Mouse (Mus musculus) frontal cortex, postnatal 10 days (tissue): ENCODE measurements around the gene F3.

Source experiments
- DNase-seq, 2 experiments: peaks; one replicate each; pipeline ENCODE4 v3.0.0; 2022; ENCODE audit warnings: low spot score in 2 of 2, mixed read lengths in 1 of 2

Gene F3

DNA sequence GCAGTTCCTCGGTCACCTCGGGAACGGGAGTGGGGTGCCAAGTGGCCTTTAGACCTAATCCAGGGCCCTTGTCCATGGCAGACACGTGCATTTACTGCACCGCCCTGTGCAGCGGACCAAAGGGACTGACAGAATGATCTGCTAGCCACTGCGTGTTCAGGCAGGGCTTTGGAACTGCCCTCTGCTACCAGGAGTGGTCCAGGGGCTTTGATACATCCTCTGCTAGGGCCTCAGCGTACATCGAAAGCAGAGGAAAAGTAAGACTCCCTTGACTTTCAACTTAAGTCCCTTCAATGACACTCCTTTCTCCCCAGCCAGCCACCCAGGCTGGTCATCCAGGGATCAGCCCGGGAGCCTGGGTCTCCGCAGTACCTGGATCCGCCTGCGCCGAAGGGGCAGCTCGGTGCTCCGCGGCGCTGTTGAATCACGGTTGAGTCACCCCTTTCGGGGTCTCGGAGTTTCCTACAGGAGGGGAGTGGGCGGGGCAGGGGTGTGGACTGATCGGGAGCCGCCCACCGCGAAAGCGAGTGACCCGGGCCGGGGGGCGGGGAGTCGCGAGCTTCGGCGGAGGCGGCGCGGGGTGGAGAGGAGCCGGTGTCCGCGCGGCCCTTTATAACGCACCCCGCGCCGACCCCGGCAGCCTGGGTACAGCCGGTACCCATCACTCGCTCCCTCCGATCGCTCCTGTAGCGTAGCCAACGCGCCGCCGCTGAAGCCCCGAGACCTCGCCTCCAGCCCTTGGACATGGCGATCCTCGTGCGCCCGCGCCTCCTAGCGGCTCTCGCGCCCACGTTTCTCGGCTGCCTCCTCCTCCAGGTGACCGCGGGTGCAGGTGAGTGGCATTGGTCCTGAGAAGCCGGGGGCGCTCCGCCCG is at the start of gene F3:
Gene F3, plus strand, starts transcription at position 567 of the 874 bp plus-strand sequence.
- DNase-seq = peak; percentile 76 to 79

DNA sequence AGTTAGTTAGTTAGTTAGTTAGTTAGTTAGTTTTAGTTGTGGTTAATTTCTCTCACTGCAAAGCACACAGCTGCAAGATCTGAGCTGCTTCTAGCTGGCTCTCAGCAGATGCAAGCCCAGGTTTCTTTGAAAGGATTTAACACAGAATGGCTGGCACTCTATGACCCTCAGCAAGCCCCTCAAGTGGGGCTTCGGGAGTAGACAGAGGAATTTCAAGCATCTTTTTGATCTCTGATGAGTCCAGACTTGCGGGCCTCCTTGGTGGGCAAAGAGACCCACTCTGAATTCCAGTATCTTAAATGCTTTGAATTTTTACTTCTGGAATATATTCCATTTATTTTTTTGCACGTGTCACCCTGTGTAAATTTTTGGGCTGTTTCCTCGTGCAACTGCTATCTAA is 44.4 kb upstream of the F3 start:
- DNase-seq = no peak

DNA sequence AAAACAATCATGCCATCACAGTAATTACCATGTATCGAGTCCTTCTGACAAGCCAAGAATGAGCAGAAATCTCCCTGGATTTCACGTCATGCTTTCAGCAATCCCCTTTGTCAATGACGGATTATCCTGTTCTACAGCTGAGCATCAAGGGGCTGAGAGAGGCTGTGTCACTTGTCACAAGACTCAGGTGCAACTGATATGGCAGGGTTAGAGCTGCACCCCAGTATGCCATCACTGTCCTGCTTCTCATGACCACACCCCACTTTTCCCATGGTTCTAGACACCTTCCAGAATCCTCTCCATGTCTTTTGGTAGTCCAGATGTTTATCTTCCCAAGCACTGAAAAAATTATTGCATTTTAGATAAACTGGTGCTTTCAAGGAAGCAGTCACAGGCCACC is 43.9 kb upstream of the F3 start:
- DNase-seq = no peak

DNA sequence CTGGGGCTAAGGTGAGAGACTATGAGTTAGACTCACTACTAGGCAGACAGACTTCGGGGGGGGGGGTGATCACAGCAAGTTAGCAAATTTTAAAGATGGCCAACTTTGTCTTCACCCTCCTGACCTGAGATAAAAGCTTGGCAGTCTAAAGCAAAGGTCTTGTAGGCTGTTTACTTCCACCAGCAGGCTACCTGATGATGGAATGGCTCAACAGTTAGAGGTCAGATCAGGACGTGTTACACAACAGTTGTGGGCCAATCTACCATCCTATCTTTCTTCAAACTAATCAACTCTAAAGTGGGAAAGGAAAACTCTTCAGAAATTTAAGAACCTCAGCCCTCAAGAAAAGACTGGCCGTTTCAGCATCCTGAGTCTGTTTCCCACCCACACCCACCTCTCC is 43.1 kb upstream of the F3 start:
- no peak for DNase-seq

DNA sequence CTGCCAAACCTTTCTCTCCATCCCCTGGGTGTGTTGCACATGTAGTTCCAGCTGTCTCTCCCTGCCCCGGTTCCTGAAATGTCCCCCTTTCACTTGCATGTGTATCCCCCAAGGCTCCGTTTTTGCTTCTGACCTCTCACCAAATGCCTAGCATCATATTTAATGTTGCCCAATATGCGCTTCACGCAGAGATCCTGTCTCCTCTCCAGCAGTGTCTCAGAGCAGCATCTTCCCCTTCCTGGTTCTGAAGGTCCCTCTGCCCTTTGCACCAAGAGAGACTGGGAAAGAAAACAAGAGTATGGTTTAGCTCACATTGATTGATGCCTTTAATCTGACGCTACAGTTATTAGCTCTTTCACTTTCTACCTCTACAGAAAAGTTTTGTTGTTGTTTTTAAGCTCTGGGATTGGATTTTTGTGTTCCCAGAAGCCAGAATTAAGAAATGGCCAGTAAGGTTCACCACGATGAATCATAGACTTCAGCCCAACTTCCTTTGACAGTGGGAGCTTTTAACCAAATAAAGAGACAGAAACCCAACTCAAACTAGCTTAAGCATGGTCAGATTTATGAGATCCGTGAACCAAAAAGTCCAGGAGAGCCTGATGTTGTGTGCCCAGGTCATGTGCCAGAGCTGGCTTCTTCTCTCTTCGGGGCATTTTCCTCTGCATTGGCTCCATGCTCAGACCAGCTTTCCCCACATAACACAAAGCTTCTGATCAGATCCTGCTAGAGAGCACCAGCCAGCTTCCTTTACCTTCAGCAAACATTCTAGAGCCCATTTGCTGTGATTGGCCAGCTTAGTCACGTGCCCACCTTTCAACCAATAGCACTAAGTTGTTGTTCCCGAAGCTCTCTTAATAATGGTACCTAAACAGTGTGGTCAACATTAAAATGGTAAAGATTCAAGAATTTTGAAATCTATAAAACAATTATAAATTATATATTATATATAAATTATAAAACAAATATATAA is 40.6 kb upstream of the F3 start:
- DNase-seq = no peak

DNA sequence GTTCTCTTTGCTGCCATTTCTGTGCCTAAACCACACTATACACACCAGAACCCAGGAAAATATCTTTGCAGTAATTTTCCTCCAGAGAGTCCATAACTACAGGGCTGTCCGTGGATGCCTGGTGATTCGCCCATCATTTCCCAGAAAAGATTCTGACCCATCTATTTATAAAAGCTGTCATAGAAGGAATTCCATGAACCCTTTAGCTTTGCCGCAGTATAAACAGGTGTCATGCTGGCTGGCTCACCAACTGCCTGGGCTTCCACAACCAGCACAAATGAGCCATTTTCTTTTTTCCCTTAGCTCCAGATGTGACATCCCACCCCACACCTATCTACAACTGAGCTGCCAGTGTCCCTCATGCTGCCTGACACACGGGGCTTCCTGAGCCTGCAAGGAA is 38.8 kb upstream of the F3 start:
- DNase-seq = no peak

DNA sequence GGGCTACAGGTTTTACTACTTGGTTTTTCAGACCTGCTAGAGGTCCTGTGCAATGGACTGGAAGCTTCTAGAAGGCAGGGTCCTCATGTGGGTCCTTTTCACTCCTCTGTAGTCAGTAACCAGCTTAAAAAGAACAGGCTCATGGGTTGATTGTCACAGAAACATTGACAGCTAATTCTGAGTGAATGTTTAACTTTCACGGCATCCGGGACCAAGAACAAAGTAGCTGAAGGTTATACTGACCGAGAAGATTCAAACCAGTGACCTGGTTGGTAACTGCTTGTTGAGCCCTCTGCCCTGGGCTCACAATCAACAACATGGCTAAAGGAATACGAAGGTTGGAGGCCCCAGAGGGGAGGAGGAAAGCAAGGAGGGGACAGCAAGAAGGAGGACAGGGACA is 38.4 kb upstream of the F3 start:
- DNase-seq = no peak

DNA sequence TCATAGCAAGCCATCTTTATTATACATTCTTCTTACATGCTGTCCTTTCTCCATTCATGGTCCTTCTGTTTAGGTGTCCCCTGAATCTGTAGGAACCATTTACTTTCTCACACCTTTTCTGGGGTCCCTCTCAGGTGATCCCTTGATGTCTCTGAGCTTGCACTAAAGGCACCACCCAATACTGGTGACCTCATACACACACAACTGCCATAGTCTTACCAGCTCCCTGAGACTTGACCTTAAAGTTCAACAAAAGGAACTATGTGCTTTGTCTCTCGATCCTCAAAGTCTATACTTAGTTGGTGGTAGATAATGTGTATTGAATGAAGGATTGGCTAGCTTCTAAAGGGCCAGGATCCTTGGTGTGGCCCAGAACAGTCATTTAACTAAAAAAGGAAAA is 37.4 kb upstream of the F3 start:
- no peak for DNase-seq

DNA sequence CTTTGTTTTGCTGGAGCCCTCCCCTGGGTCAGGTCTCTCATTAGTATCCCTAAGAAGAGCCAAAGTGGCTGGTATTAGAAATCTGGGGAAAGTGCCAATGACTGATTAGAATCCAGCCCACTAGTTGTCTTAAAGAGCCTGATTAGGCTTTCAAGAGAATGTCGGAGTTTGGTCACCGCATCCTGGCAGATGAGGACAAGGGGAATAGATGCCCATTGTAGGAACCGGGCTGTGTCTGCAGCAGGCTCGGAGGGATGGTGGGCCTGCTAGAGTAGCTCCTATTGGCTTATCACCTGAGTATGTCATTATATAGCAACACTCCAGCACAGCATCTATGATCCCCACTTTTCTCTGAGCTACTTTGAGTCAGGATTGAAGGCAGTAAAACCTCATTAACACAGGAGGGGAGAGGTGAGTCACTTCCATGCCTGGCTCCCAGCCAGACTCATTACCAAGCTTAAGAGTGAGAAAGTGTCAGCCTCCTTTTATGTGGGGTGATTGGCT is 36.9 kb upstream of the F3 start:
- peak in 1 of 2 experiments; percentile 26 for DNase-seq

DNA sequence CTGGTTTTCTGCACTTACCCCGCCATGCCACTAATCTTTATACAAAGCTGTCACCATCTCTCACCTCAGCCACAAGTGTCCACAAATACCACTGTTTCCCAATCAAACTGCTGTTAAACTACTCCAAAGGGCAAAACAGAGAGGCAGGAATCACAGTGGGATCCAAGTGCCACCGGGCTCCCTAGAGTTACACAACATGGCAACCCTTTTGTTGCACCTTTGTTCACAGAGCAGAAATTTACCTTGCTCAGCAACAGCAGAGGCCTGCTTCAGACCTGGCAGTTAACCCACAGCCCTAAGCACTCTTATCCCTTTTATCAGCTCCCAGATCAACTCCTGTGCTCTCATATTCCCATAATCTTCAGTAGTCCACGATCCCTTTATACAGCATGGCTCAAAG is 35.6 kb upstream of the F3 start:
- no peak for DNase-seq

DNA sequence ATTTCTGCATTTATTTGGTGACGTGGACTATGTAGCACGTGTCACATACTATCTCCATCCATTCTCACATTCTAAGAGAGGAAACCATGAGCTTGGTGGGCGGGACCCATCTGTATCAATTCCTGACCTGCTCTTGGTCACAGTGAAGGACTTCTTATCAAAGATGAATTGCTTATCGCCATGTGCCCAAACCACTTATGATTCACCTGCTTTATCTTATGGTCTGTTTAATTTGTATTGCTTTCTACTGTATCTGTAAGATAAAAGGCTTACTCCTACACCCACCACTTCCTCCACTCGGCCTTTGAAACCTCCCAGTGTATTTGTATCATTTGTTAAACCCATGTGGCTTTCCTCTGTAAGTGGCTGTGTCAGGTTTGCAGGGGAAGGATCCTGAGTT is 34.3 kb upstream of the F3 start:
- DNase-seq = no peak

DNA sequence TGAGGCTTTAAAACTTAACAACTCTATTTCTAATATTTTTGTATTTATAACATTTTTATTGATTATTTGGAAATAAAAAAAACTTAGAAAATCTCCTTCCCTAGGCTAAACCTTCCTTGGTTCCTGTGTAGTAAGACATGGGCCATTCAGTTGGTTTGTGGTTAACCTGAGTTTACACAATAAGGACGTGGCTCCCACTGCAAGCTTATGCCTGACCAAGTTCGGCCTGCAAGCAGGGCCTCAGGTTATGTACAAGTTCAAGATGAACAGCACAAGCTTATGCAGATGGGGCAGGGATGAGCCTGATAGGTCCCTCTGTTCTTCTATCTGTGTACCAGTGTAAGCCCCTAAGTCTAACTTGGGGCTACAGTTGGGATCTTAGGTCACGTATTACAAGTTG is 33.6 kb upstream of the F3 start:
- DNase-seq = no peak

DNA sequence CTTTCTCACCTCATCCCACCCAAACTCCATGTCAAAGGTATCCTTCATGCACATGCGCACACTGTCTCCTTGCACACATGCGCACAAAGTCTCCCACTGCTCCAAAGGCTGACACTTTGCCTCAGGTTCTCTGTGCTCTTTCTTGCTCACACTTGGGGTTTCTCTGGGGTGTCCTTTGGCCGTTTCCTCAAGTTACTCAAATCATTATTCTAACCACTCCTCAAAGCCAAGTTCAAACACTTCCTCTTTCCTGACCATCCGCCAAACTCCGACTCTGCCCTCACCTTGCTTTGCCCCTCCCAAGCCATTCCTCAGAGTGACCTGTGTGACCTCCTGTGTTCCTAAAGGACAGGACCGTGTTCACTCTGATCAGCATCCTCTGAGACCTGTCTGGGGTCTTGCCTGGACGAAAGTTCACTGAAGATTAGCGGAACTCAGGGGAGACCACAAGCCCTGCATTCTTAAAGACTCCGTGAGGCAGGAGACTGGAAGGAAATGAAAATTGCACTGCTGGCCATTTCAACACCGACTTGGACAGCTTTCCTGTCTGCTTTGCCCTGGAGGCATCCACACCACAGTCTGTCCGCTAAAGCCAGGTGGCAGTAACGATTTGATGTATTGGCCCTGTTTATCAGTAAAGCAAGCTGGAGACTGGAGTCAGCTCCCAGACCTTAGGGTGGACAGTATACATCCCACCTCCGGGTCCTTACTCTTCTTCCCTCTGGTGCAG is 30.2 kb upstream of the F3 start:
- DNase-seq = no peak

DNA sequence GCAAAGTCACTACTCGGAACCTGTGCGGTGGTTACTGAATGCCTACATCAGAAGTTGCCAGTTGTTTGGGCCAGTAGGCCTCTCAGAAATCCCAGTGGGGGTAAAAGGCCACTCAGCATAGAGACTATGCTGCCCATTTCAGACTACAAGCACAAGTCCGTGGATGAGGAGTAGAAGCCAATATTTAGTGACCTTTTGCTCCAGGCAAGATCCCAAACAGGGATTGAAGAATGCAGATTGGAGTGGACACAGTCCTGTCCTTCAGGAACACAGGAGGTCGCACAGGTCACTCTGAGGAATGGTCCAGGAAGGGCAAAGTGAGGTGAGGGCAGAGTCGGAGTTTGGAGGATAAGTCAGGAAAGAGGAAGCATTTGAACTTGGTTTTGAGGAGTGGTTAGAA is 29.6 kb upstream of the F3 start:
- no peak for DNase-seq

DNA sequence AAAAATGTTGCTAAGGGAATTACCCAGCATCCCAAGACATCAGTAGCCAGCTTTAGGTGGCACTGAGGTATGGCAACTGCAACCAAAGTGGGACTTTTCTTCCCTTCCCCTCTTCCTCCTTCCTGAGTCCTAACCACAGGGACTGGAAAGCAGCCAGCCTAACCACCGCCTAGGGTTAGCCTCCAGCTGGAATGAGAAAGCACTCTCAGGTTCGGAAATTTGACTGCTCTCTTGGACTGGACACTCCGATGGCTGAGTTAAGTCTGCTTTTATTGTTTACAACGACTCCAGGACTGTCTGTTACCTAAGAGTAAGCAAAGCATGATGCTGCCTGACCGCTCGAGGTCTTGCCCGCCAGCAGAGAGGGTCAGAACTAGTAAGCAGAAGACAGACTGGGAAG is 26.2 kb upstream of the F3 start:
- DNase-seq = no peak

DNA sequence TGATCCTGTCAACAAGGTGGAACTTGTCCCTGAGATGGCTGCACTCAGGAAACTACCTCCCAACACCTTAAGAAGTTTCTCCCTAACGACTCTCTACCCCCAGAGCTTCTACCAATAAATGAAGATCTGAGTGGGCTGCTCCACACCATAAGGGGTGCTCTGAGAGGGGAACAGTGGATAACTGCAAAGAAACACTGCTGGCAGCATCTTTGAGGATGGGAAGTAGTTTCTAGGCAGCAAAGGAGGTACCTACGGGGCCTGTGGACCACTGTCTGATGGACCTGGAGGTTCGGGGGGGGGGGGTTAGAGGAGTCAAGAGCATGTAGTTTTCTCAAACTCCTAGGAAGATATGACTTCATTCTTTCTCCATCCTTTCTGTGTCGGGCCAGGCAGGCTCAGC is 23.9 kb upstream of the F3 start:
- no peak for DNase-seq

DNA sequence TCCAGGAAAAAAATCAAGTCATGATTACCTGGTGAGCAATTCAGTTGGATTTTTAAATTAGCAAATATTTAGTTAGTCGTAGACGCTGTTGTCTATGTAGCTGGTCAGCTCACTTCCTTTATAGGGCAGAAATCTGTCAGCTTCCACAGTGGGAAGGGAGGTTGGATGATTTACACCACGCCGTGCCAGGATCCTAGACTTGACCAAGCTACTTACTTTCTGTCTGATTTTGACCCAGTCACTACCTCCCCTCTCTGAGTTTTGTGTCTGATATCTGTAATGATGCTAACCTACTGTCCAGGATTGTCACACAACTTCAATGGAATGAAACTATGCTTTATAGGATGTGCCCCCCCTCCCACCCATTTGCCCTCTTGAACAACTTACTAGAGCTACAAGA is 23.5 kb upstream of the F3 start:
- no peak for DNase-seq

DNA sequence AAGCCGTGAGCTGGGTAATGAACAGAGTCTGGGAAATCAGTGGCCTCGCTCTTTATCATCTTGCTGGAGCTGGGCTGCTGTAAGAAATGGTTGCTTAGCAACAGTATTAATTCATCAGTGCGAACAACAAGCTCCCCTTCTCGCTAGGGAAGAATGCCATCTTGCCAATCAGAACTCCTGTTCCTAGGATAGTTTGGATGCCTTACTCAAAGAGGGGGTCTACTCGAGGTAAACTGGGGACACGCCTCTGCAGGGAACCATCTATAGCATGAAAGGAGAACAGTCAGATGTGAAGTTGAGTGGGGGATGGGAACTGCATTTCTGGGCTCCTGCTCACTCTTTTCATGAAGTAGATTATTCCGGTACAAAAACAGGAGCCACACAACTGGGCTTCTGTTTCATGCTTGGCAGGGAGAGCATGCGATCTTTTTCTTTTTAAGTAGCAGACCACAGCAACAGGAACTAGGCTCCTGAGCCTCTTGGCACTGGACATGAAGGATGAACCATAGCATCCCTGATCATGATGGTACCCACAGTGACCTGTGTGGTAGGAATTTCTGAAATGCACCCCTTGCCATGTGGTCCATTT is 22.9 kb upstream of the F3 start:
- DNase-seq = peak; percentile 55 to 78

DNA sequence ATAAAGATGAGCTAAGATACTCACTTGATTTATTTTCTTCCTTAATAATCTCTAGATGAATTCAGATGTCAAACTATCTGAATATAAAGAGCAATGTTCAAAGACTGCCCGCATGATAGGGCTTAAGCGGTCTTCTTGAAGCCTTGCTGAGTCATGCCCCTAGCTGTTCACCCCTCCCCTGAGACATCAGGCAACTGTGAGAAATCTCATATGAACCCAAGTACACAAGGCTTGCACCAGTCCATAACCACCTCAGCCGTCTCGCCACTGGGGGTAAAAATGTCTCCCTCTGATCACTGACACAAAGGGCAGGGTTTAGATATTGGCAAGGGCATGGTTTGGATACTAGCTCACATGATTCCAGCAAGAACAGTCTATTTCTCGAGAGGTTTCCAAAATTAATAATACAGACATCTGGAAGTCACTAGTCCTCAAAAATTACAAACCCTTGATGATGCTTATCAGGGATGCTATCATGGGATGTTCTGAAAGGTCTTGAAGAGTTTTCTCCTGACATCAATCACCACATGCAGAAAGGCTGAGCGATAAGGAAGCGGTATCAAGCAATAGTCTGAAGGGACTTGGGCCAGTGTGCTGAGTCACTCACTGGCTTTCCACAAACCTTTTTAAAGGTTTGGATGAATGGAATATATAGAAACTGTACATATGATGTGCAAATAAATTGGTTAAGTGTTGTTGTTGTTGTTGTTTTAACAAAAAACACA is 20.0 kb upstream of the F3 start:
- DNase-seq = no peak

DNA sequence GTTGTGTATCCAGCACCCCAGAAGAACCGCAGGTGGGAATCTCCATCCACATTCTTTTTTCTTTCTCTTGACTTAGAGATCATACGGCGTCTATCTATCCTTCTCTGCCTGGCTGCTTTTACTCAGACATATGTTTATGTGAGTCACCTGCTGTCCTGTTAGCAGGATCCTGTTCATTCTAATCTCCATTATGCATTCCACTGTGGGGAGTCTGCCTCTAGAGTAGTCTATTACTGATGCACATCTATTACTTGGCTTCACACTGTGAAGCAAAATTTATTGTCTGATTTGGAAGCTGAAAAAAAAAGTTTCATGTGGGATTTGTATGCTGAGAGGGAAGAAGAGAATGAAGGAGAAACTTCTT is 19.5 kb upstream of the F3 start:
- no peak for DNase-seq

DNA sequence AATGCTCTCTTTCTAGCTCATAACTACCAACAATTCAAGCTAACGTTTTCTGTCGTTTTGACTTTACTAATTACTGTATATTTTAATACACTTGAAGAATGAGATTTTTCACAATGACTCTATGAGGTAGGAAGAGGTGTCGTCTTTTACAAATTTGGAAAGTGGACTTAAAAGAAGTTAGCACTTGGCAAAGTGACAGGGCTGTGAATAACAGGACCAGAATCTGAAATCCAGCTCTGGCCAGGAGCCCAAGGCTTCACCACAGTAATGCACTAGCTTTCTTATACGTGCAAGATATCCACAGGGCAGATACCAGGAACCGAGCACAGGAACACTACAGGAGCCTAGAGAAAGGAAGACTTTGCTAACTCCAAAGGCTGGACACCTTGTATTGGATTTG is 17.2 kb upstream of the F3 start:
- no peak for DNase-seq
